Mouse (Mus musculus) stomach, embryonic 14.5 days (tissue): ENCODE measurements around the gene Olfr1378. TPM values are rescaled to one million over a fixed set of nuclear protein-coding genes. Genes with fewer than 3 reads are reported as not detected.

ENCODE experiments used
- ATAC-seq: fragments of 200-750 bp; cut with Nextera tagmentation; 2 replicates; pipeline ENCODE4 v1.8.0; 2017; ENCODE audit warnings: low read depth, moderate TSS enrichment; ENCODE audit not compliant: insufficient number of reproducible peaks, insufficient read depth, low FRiP score
- H3K27ac ChIP-seq: fragments of 300-500 bp; sonication (generic); 2 replicates; pipeline ENCODE4 v1.5.1; 2014; ENCODE audit warnings: mild to moderate bottlenecking, low read length, moderate library complexity, mixed read lengths
- H3K27me3 ChIP-seq: fragments of 300-500 bp; sonication (generic); 2 replicates; pipeline ENCODE4 v1.6.1; 2014; ENCODE audit warnings: low read length, control low read depth, mixed read lengths; ENCODE audit not compliant: control insufficient read depth, insufficient read depth
- H3K36me3 ChIP-seq: fragments of 300-500 bp; sonication (generic); 2 replicates; pipeline ENCODE4 v1.6.1; 2014; ENCODE audit warnings: mild to moderate bottlenecking, control low read depth, low read length, moderate library complexity, mixed read lengths; ENCODE audit not compliant: control insufficient read depth, insufficient read depth
- H3K4me1 ChIP-seq: fragments of 300-500 bp; sonication (generic); 2 replicates; pipeline ENCODE4 v1.6.1; 2014; ENCODE audit warnings: low read length, control low read depth, mixed read lengths; ENCODE audit not compliant: control insufficient read depth, insufficient read depth
- H3K4me2 ChIP-seq: fragments of 300-500 bp; sonication (generic); replicated peaks from 2 replicates; pipeline ENCODE4 v1.6.1; 2014; ENCODE audit warnings: low read depth, low read length, control low read depth
- H3K4me3 ChIP-seq: fragments of 300-500 bp; sonication (generic); 2 replicates; pipeline ENCODE4 v1.5.1; 2014; ENCODE audit warnings: low read depth, low read length, control low read depth
- H3K9ac ChIP-seq: fragments of 300-500 bp; sonication (generic); replicated peaks from 2 replicates; pipeline ENCODE4 v1.6.1; 2014; ENCODE audit warnings: low read depth, mild to moderate bottlenecking, control low read depth, low read length, moderate library complexity, mixed read lengths
- H3K9me3 ChIP-seq: fragments of 300-500 bp; sonication (generic); 2 replicates; pipeline ENCODE4 v1.6.1; 2016; ENCODE audit warnings: low read depth, low read length, control low read depth; ENCODE audit not compliant: control insufficient read depth
- WGBS: fragments of 180-500 bp; shearing (Covaris S2); extraction: QIAGEN DNeasy Blood & Tissue Kit; methylation state at CpG from one replicate; pipeline ENCODE4 v1.1.7; 2014; 5-methylcytosine and 5-hydroxymethylcytosine counted together
- polyA plus RNA-seq: library from polyadenylated mRNA; unstranded; fragments of >200 nt; fragmentation: Nextera tagmentation; extraction: Ambion mirVana; gene quantifications from 2 replicates; pipeline ENCODE4 v1.2.1, GENCODE M21; 2014

Gene Olfr1378
- polyA plus RNA-seq, 1 experiment from 2014 or later: not detected

DNA sequence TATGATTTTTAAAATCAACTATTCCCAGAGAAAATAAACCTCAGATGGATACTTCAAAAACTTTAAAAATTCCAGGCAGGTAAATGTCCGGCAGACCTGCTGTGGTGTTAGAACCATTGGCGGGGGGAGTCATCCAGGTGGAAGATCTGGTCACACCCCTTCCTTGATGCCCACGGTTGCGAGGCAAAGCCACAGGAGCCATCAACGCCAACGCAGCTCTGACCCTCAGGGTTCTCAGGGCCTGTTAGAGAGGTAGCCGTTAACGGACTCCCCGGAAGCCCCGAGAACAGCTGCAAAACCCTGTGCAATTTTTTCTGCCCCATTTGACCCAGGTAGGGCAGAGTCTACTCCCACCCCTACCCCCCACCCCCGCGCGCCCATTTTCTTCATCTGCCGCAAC lies 22.8 kb upstream of the Olfr1378 start, which contains the start of gene 4933414I15Rik:
Gene 4933414I15Rik, minus strand, starts transcription at position 260 of the 400 bp plus-strand sequence.
- Histone ChIP-seq H3K36me3 (no peaks in the 10 kb centered on the region), H3K9me3 (no peaks in the 10 kb centered on the region), H3K9ac (no peak within 1 kb of the TSS), H3K27me3 (no peaks in the 10 kb centered on the region), H3K4me1 (no peaks in the 10 kb centered on the region), H3K4me2 (no peak within 1 kb of the TSS), H3K27ac (no peak within 1 kb of the TSS), H3K4me3 (no peak within 1 kb of the TSS)
- WGBS: 82% methylated on average over 14 of the region's 14 CpGs
- ATAC-seq: no peak

DNA sequence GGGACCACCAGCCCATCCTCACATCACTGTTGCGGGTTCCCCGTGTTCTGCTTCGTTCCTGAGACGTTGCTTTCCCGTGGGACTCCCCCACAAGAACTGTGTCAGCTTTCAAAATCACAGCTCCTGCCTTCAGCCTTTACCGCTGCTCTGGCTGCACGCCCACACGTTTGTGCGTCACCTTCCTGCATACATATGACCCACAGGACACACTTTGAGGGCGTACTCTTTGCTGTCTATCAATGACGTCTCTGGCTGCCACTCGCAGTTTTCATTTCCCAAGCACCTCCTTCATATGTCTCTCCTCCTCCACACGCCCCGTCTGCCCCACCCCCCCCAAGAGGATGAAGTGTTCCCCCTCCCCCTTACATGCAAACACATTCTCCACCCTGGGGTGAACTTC lies 14.0 kb upstream of the Olfr1378 start:
- 67% methylated on average over 14 of the region's 14 CpGs for WGBS
- Histone ChIP-seq H3K4me1 (no peaks in the 10 kb centered on the region), H3K36me3 (no peaks in the 10 kb centered on the region), H3K9ac (no peak overlapping the region), H3K4me3 (no peak overlapping the region), H3K27me3 (no peaks in the 10 kb centered on the region), H3K9me3 (no peaks in the 10 kb centered on the region), H3K4me2 (no peak overlapping the region), H3K27ac (no peak overlapping the region)
- no peak for ATAC-seq

DNA sequence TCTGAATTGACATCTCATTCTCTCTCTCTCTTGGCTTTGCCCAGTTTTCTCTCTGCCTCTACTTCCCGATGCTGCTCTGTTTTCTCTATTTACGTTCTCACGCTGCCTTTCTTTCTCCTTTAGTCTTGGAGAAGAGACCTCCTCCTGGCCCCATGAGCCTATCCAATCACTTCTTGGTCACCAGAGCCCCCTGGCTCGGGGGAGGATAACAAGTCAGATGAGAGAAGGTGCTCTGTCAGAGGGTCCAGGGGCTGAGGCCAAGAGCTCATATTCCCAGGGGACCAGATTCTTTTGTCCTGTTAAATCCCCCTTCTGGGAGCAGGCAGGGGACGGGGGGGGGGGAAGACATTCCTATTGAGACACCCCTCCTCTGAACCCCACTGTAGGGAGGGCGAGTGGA lies 12.7 kb upstream of the Olfr1378 start, which contains the start of gene Prop1:
Gene Prop1, minus strand, starts transcription at position 101 of the 400 bp plus-strand sequence.
- Histone ChIP-seq H3K9me3 (no peaks in the 10 kb centered on the region), H3K27me3 (no peaks in the 10 kb centered on the region), H3K4me3 (no peak within 1 kb of the TSS), H3K27ac (no peak within 1 kb of the TSS), H3K9ac (no peak within 1 kb of the TSS), H3K36me3 (no peaks in the 10 kb centered on the region), H3K4me2 (no peak within 1 kb of the TSS), H3K4me1 (no peaks in the 10 kb centered on the region)
- WGBS: 62% methylated on average over 6 of the region's 6 CpGs
- ATAC-seq: no peak

DNA sequence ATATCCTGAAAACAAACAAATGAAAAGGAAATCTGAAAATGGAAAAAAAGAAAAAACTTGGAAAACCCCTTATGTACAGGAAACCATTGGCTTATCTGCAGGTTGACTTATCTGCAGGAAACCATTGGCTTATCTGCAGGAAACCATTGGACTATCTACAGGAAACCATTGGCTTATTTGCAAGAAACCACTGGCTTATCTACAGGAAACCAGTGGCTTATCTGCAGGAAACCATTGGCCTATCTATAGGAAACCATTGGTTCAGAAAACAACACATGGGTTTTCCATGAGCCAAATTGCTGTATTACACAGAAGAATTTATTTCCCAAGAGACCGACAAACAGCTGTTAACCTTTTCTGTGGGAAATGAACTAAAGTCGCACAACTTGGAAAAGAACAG lies 1.4 kb upstream of the Olfr1378 start:
- ATAC-seq: no peak

DNA sequence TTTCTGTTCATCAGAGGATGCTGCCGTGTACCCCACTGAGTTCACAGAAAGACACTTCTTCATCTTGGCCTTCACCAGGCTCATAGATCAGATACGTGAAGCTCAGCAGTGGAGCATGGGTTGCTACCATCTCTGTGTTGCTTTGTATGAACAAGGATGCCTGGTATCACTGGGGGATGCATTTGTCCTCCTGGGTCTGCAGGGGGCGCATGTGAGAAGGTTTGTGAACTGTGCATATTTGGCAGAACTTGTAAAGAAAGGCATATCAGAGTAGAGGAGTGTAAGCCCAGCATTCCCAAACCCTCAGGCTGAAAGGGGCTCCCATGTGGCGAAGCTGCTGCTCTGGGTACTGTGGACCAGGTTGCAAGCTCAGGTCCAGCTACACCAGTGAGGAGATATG lies 10.9 kb downstream of the Olfr1378 start:
- no peak overlapping the region for H3K27ac ChIP-seq
- H3K4me3 ChIP-seq: no peak overlapping the region
- H3K9ac ChIP-seq: no peak overlapping the region
- no peaks in the 10 kb centered on the region for H3K27me3 ChIP-seq
- H3K9me3 ChIP-seq: no peaks in the 10 kb centered on the region
- no peak overlapping the region for H3K4me2 ChIP-seq
- H3K36me3 ChIP-seq: no peaks in the 10 kb centered on the region
- ATAC-seq: no peak
- 66% methylated on average over 4 of the region's 4 CpGs for WGBS
- H3K4me1 ChIP-seq: no peaks in the 10 kb centered on the region

More for the DNA sequence above, 1.4 kb upstream of the Olfr1378 start:
- Histone ChIP-seq H3K4me3 (no peak overlapping the region), H3K9me3 (no peaks in the 10 kb centered on the region), H3K4me1 (no peaks in the 10 kb centered on the region), H3K9ac (no peak overlapping the region), H3K27ac (no peak overlapping the region), H3K4me2 (no peak overlapping the region), H3K27me3 (no peaks in the 10 kb centered on the region), H3K36me3 (no peaks in the 10 kb centered on the region)
- whole genome bisulfite sequencing: 81% methylated on average over 2 of the region's 2 CpGs

DNA sequence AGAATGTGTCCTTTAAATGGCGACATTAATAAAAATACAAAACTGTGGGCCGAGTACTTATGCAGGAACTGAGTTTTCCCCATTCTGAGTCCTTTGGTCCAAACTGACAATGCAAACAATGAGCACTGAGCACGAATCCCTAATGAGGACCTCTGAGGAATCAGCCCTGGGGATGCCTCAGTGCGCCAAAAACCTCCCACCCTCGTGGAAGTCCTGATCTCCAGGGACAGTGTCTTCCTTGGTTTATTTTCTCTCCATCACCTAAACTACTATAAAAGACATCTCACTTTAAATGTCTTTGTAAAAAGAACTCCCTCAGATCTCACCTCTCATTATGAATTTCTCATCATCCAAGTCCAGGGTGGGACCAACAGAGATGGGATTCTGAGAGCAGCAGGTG lies 15.3 kb downstream of the Olfr1378 start, which contains the start of gene Olfr1377:
Gene Olfr1377, plus strand, starts transcription at position 301 of the 400 bp plus-strand sequence.
- H3K9me3 ChIP-seq: no peaks in the 10 kb centered on the region
- no peak within 1 kb of the TSS for H3K27ac ChIP-seq
- no peaks in the 10 kb centered on the region for H3K36me3 ChIP-seq
- no peak within 1 kb of the TSS for H3K9ac ChIP-seq
- no peak for ATAC-seq
- WGBS: 73% methylated on average over 5 of the region's 5 CpGs
- H3K4me3 ChIP-seq: no peak within 1 kb of the TSS
- H3K27me3 ChIP-seq: no peaks in the 10 kb centered on the region
- no peaks in the 10 kb centered on the region for H3K4me1 ChIP-seq
- no peak within 1 kb of the TSS for H3K4me2 ChIP-seq

DNA sequence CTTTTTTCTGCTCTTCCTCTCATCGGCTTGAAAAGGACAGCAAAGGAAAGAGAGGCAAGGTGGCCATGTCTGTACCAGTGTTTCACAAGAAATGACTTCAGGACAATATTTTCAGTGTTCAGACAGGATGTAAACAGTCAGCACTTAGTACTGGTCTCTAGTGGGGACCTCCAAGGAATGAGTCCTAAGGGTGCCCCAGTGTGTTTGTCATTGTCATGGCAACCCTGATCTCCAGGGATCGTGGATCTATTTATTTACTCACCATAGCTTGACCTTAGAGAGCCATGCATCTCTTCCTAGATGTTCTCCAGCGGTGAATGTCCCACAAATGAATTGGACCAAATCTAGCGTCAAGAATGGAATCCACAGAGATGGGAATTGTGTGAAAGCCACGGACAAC lies 37.0 kb downstream of the Olfr1378 start, which contains the start of gene Olfr51:
Gene Olfr51, plus strand, starts transcription at position 301 of the 400 bp plus-strand sequence.
- no peak for ATAC-seq
- 68% methylated on average over 5 of the region's 5 CpGs for WGBS
- H3K4me3 ChIP-seq: no peak within 1 kb of the TSS

DNA sequence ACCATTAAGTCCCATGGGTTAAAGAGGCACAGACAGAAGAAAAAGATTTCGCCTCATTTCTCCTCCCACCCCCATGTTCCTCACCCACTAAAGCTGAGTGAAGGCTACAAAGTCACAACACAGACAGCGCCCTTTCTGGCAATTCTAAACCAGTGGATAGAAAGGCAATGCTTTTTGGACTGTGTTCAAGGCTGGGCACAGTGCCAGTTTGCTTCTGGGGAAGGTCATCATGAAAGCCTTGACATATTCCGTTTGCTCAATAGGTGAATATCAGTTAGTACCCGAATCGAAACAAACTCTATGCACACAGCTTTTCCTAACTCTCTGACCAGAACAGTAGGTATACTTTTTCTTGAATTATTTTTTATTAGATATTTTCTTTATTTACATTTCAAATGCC lies 45.5 kb downstream of the Olfr1378 start:
- Histone ChIP-seq H3K27me3 (no peaks in the 10 kb centered on the region), H3K9ac (no peak overlapping the region), H3K9me3 (no peaks in the 10 kb centered on the region), H3K4me2 (no peak overlapping the region), H3K36me3 (no peaks in the 10 kb centered on the region), H3K4me1 (no peaks in the 10 kb centered on the region), H3K27ac (no peak overlapping the region), H3K4me3 (no peak overlapping the region)
- 53% methylated on average over 5 of the region's 5 CpGs for WGBS
- no peak for ATAC-seq

More for the DNA sequence above, 37.0 kb downstream of the Olfr1378 start, which contains the start of gene Olfr51:
- H3K27ac ChIP-seq: no peak within 1 kb of the TSS
- H3K36me3 ChIP-seq: no peaks in the 10 kb centered on the region
- no peak within 1 kb of the TSS for H3K4me2 ChIP-seq
- no peaks in the 10 kb centered on the region for H3K27me3 ChIP-seq
- no peaks in the 10 kb centered on the region for H3K9me3 ChIP-seq
- no peak within 1 kb of the TSS for H3K9ac ChIP-seq
- no peaks in the 10 kb centered on the region for H3K4me1 ChIP-seq

DNA sequence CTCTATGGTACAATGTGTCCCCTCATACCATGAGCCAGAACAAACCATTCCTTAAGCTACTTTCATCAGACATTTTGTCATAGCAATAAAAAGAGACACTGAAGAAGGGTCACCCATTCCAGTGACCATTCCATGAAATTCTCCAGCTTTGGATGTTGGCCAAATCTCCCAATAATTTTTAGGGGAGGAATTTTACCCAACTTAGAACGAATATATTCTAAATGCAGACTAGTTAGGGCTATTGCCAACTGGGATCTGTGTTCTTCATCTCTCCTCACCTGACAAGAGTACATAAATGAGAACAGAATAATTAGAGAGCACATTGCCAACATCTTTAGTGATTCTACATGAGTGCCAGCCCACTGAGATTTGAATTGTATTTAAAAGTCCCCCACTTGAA lies 47.6 kb downstream of the Olfr1378 start, which contains the start of gene Olfr54:
Gene Olfr54, plus strand, starts transcription at position 301 of the 400 bp plus-strand sequence.
- no peak within 1 kb of the TSS for H3K9ac ChIP-seq
- no peak within 1 kb of the TSS for H3K27ac ChIP-seq
- H3K4me2 ChIP-seq: no peak within 1 kb of the TSS
- ATAC-seq: no peak
- no peaks in the 10 kb centered on the region for H3K36me3 ChIP-seq
- WGBS: 56% methylated on average over 1 of the region's 1 CpGs
- no peaks in the 10 kb centered on the region for H3K27me3 ChIP-seq
- H3K9me3 ChIP-seq: no peaks in the 10 kb centered on the region
- H3K4me1 ChIP-seq: no peaks in the 10 kb centered on the region
- no peak within 1 kb of the TSS for H3K4me3 ChIP-seq
